Mouse (Mus musculus) bone marrow, adult 2 months (tissue): ENCODE results near the gene Rapgef6.

Source experiments
- CTCF ChIP-seq: fragments of 200-500 bp; IDR thresholded peaks from 2 replicates; pipeline ENCODE4 v1.5.1; 2011; ENCODE audit warnings: low read length, control low read depth; ENCODE audit not compliant: control insufficient read depth, insufficient read depth
- POLR2A ChIP-seq: fragments of 200-500 bp; IDR thresholded peaks from 2 replicates; pipeline ENCODE4 v1.6.1; 2011; ENCODE audit warnings: low read depth, mild to moderate bottlenecking, control low read depth, low read length, borderline replicate concordance; ENCODE audit not compliant: control insufficient read depth

DNA sequence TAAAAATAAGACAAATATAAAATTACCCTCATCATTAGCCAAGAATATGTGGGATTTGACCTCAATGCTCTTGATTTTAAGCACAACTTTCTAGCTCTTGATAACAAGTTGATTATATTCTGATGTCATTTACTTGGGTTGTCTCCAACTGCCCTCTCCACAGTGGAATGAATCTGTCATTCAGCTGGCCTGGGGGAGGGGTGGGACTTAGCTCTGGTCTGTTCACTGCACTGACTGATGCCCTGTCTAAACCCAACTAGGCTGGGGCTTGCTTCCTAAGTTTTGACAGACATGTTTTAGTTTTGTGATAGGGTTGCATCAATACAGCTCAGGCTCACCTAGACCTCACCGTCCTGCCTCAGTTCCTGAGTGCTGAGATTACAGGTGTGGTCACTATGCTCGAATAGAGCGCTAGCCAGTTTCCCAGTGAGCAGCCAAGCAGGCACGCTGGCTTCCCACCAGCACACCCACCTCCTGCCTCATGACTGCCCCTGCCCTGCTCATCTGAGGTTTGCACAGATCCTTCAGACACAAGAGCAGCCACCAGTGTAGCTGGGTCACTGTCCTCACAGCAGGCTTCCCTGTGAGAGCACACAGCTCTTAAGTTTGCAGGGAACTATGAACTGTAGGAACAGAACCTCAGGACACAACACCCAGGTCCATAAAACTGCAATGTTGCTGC, 201.8 kb downstream of the Rapgef6 start:
- TF ChIP-seq POLR2A (no peak), CTCF (no peak)
